ENCODE assay signal across 10 mouse cellular contexts in the genomic region with DNA sequence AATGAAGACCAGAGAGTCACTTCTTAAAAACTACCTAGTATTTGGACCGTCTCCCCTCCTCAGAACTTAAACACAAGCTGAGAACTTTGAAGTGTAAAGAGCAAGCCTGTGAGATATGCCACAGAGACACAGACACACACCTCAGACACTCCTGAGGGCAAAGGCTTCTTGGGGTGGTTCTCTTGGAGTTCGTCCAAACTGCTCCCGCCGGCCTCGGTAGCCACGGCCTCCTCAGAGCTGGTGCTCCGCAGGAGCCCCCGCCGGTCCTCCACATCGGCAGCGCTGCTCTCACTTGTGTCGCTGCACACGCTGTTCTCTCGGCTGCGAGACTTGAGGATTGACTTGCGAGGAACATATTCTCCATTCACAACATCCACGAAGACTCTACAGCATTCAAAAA.
"Had no signal": no experiment of that assay in that cellular context is flagged by ENCODE, and none has a peak within 500 bp of the region (broad histone marks: within the 10 kb centered on the region; RNA-seq: fewer than 3 reads in every experiment).

No protein-coding gene starts in this region.

- H3K4me1 ChIP-seq: liver, embryonic 13.5 days had no signal

- H3K27me3 ChIP-seq: liver, embryonic 13.5 days had no signal

- H3K9ac ChIP-seq: liver, embryonic 13.5 days had no signal

- H3K27ac ChIP-seq: kidney, postnatal 0 days; left cerebral cortex, adult 2 months; liver, embryonic 13.5 days had no signal

- H3K4me3 ChIP-seq: left cerebral cortex, adult 2 months; liver, embryonic 13.5 days had no signal

- H3K4me2 ChIP-seq: liver, embryonic 13.5 days; midbrain, embryonic 11.5 days had no signal

- DNase-seq: layer of hippocampus, postnatal 36 days; liver, embryonic 13.5 days; lung, adult 2 months; lung, postnatal 14 days; lung, postnatal 4 days; midbrain, embryonic 14.5 days; thymus, postnatal 36 days had no signal

- H3K9me3 ChIP-seq: liver, embryonic 13.5 days had no signal
